In genomic region chr16:18696074-18696819, GRCm38 (mm10) we compare ENCODE assay signal across 8 mouse cellular contexts.
DNase-seq lines count a peak whose midpoint lies in the region; ATAC-seq and TF ChIP-seq lines count a peak whose summit lies in the region.

No protein-coding gene starts in this region.

- TF ChIP-seq POLR2A in bone marrow, adult 2 months (IDR thresholded peaks at IDR 0.05; ENCODE audit: borderline replicate concordance, control insufficient read depth, low read depth, low read length), result no peak
- TF ChIP-seq POLR2A in embryonic fibroblast, embryonic 13.5 days (IDR thresholded peaks at IDR 0.05; ENCODE audit: low read depth, low read length), result no peak
- TF ChIP-seq POLR2A in liver, adult 2 months (IDR thresholded peaks at IDR 0.05; ENCODE audit: extremely low read depth, insufficient read depth, low read length), result no peak

- H3K27ac ChIP-seq in bone marrow, adult 2 months (ENCODE audit: control insufficient read depth, insufficient read depth, low read depth, low read length, poor library complexity), result no peak overlapping the region; the same call in 1 of the 2 replicates
- H3K27ac ChIP-seq in embryonic fibroblast, embryonic 13.5 days (ENCODE audit: insufficient read depth, low read length), result no peak overlapping the region
- H3K27ac ChIP-seq in heart, embryonic 12.5 days (ENCODE audit: poor library complexity, severe bottlenecking), result no peak overlapping the region
- no peak overlapping the region for H3K27ac ChIP-seq in kidney, postnatal 0 days
- no peak overlapping the region for H3K27ac ChIP-seq in liver, adult 2 months (replicated peaks; ENCODE audit: insufficient read depth, low read depth, low read length)
- H3K27ac ChIP-seq in stomach, embryonic 16.5 days (ENCODE audit: low read length), result no peak overlapping the region

- peak; percentile 60 for ATAC-seq in heart, embryonic 12.5 days (ENCODE audit: insufficient number of reproducible peaks, low FRiP score)
- peak; percentile 87 for ATAC-seq in kidney, postnatal 0 days (replicated peaks; ENCODE audit: low FRiP score, low read depth)
- peak; percentile 80; the same call in 1 of the 2 replicates for ATAC-seq in stomach, embryonic 16.5 days (ENCODE audit: insufficient read depth, low FRiP score)

- no peaks in the 10 kb centered on the region for H3K79me2 ChIP-seq in liver, adult 2 months (ENCODE audit: control insufficient read depth, insufficient read depth, low read length)

- no peaks in the 10 kb centered on the region for H3K36me3 ChIP-seq in heart, embryonic 12.5 days
- H3K36me3 ChIP-seq in kidney, postnatal 0 days (ENCODE audit: insufficient read depth, low read length), result no peaks in the 10 kb centered on the region
- no peaks in the 10 kb centered on the region for H3K36me3 ChIP-seq in liver, adult 2 months (ENCODE audit: control insufficient read depth, insufficient read depth, low read length)
- no peaks in the 10 kb centered on the region for H3K36me3 ChIP-seq in stomach, embryonic 16.5 days (ENCODE audit: control insufficient read depth, insufficient read depth, low read length)

- 21% methylated on average over 20 of the region's 20 CpGs for whole genome bisulfite sequencing in bone marrow, adult 2 months
- 10% methylated on average over 20 of the region's 20 CpGs for WGBS in heart, embryonic 12.5 days
- WGBS in kidney, postnatal 0 days, result 13% methylated on average over 20 of the region's 20 CpGs
- 15% methylated on average over 20 of the region's 20 CpGs for WGBS in liver, adult 2 months
- WGBS in stomach, embryonic 16.5 days, result 13% methylated on average over 20 of the region's 20 CpGs

- H3K4me2 ChIP-seq in heart, embryonic 12.5 days, result peak overlapping the region; percentile 43
- no peak overlapping the region for H3K4me2 ChIP-seq in kidney, postnatal 0 days (ENCODE audit: low read length)
- H3K4me2 ChIP-seq in stomach, embryonic 16.5 days (ENCODE audit: low read depth, low read length), result no peak overlapping the region

- DNase-seq in 3T3-L1 (ENCODE audit: low read depth, low spot score), result peak; percentile 82
- peak; percentile 85 for DNase-seq in kidney, postnatal 0 days (ENCODE audit: low spot score)
- peak; percentile 57 for DNase-seq in liver, adult 2 months (ENCODE audit: extremely low read depth, low read depth, low spot score)
- DNase-seq in neural tube, embryonic 10.5 days (ENCODE audit: extremely low spot score, low spot score), result peak; percentile 89

- peak; percentile 53 for TF ChIP-seq CTCF in bone marrow, adult 2 months (IDR thresholded peaks at IDR 0.05; ENCODE audit: control insufficient read depth, insufficient read depth, low read length)
- peak; percentile 85 for TF ChIP-seq CTCF in embryonic fibroblast, embryonic 13.5 days (IDR thresholded peaks at IDR 0.05; ENCODE audit: borderline replicate concordance, insufficient read depth, low read length)
- peak; percentile 95 for TF ChIP-seq CTCF in kidney, postnatal 0 days (IDR thresholded peaks at IDR 0.05; ENCODE audit: low read depth)
- TF ChIP-seq CTCF in liver, adult 2 months (IDR thresholded peaks at IDR 0.05; ENCODE audit: low read depth, low read length), result peak; percentile 97

- H3K9me3 ChIP-seq in heart, embryonic 12.5 days (replicated peaks), result 0 out of 2 replicates have a peak, but pooled peaks cover 5% of the 10 kb centered on the region
- H3K9me3 ChIP-seq in kidney, postnatal 0 days (replicated peaks; ENCODE audit: low read length), result no peaks in the 10 kb centered on the region
- no peaks in the 10 kb centered on the region for H3K9me3 ChIP-seq in stomach, embryonic 16.5 days (replicated peaks; ENCODE audit: control insufficient read depth, low read length)

- 0 out of 2 replicates have a peak, but pooled peaks cover 6% of the 10 kb centered on the region for H3K27me3 ChIP-seq in heart, embryonic 12.5 days (replicated peaks)
- H3K27me3 ChIP-seq in kidney, postnatal 0 days (ENCODE audit: insufficient read depth, low read length), result no peaks in the 10 kb centered on the region
- H3K27me3 ChIP-seq in liver, adult 2 months (ENCODE audit: control insufficient read depth, insufficient read depth, low read length), result no peaks in the 10 kb centered on the region
- no peaks in the 10 kb centered on the region for H3K27me3 ChIP-seq in stomach, embryonic 16.5 days (ENCODE audit: control insufficient read depth, insufficient read depth, low read length)

- H3K9ac ChIP-seq in heart, embryonic 12.5 days, result no peak overlapping the region
- no peak overlapping the region for H3K9ac ChIP-seq in kidney, postnatal 0 days (ENCODE audit: low read depth, low read length)
- no peak overlapping the region for H3K9ac ChIP-seq in liver, adult 2 months (ENCODE audit: low read depth, low read length)
- H3K9ac ChIP-seq in stomach, embryonic 16.5 days (ENCODE audit: low read length), result 0 out of 2 replicates have a peak overlapping the region, but pooled peaks have one; percentile 5

- no peaks in the 10 kb centered on the region for H3K4me1 ChIP-seq in bone marrow, adult 2 months (ENCODE audit: control insufficient read depth, insufficient read depth, low read length)
- no peaks in the 10 kb centered on the region for H3K4me1 ChIP-seq in embryonic fibroblast, embryonic 13.5 days (ENCODE audit: control insufficient read depth, insufficient read depth, low read length)
- H3K4me1 ChIP-seq in heart, embryonic 12.5 days (replicated peaks), result no peaks in the 10 kb centered on the region
- no peaks in the 10 kb centered on the region for H3K4me1 ChIP-seq in kidney, postnatal 0 days (replicated peaks; ENCODE audit: insufficient read depth, low read length)
- 0 out of 2 replicates have a peak, but pooled peaks cover 2% of the 10 kb centered on the region for H3K4me1 ChIP-seq in liver, adult 2 months (ENCODE audit: control insufficient read depth, insufficient read depth, low read length)
- no peaks in the 10 kb centered on the region for H3K4me1 ChIP-seq in stomach, embryonic 16.5 days (ENCODE audit: control insufficient read depth, insufficient read depth, low read length)

- H3K4me3 ChIP-seq in bone marrow, adult 2 months (replicated peaks; ENCODE audit: control insufficient read depth, low read depth, low read length), result no peak overlapping the region
- no peak overlapping the region for H3K4me3 ChIP-seq in embryonic fibroblast, embryonic 13.5 days (ENCODE audit: insufficient read depth, low read length)
- H3K4me3 ChIP-seq in heart, embryonic 12.5 days, result no peak overlapping the region
- H3K4me3 ChIP-seq in kidney, postnatal 0 days (replicated peaks; ENCODE audit: low read depth, low read length), result no peak overlapping the region
- H3K4me3 ChIP-seq in liver, adult 2 months (ENCODE audit: insufficient read depth, low read depth, low read length), result no peak overlapping the region
- no peak overlapping the region for H3K4me3 ChIP-seq in stomach, embryonic 16.5 days (replicated peaks; ENCODE audit: low read length)
